Mouse (Mus musculus) layer of hippocampus, adult 9-10 months (tissue): ENCODE measurements around the gene Cldn2.
A peak's percentile ranks its signal among the peaks of the same experiment; 100 is the strongest.

Source experiments
- DNase-seq: peaks from one replicate; pipeline ENCODE4 v3.0.0; 2022; ENCODE audit warnings: low spot score

Gene Cldn2

DNA sequence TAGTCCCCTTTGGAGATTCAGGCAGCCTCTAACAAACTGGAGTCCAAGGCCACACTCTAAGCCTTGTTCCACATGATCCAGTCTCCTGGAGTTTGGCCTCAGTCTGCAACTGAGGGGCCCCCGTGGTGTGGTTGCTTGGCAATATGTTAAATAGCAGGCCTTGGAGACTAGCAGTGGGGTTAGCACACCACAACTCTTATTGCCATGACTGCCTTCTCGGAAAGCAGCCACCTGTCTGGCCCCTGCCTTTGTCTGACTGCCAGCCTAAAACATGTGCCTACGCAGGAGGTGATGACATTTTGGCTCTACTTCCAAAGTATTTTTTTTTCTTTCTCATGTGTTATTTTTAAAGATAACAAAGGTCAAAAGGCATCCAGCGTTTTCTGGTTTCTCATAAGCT is 7.5 kb downstream of the Cldn2 start:
- DNase-seq: no peak

DNA sequence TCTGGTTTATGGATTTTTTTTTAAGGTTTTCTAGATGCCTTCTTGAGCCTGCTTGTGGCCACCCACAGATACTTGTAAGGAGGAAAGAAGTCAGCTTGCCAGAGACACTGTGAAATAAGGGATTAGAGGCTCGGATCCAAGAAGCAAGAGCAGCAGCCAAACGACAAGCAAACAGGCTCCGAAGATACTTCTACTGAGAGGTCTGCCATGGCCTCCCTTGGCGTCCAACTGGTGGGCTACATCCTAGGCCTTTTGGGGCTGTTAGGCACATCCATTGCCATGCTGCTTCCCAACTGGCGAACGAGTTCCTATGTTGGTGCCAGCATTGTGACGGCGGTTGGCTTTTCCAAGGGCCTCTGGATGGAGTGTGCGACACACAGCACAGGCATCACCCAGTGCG is 7.9 kb downstream of the Cldn2 start:
- no peak for DNase-seq

DNA sequence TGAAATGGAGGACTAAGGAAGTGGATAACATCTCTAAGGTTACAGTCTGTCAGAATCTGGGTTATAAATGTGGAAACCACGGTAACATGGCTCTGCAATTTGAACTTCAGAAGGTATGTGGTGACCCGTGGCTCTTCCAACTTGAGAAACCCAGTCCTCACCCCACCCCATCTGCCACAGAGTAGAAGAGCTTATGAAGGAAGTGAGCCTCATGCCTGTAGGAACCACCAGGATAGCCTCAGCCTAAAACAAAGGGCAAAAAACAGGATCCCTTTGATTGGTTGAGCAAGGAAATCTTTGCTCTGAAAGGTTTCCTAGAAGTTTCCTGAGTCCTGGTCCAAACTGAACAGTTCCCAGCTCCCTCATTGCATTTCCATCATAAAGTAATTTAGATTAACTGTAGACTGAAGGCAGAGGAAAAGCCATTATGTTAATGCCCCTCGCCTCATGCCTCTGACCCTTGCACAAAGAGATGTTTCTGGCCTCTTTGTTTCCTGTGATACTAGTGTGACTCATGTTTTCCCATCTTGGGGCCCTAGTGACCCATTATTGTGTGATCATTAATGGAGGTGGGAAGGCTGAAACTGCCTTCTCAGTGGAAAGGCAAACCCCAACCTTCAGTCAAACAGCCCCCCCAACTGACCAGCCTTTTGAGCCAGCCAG is 12.1 kb downstream of the Cldn2 start:
- no peak for DNase-seq

GRCm38 (mm10) chrX:139813299-139814002 is 12.8 kb downstream of the Cldn2 start:
- no peak for DNase-seq

- no peak for DNase-seq
Observed at GRCm38 (mm10) chrX:139814018-139814635, 13.5 kb downstream of the Cldn2 start.

DNA sequence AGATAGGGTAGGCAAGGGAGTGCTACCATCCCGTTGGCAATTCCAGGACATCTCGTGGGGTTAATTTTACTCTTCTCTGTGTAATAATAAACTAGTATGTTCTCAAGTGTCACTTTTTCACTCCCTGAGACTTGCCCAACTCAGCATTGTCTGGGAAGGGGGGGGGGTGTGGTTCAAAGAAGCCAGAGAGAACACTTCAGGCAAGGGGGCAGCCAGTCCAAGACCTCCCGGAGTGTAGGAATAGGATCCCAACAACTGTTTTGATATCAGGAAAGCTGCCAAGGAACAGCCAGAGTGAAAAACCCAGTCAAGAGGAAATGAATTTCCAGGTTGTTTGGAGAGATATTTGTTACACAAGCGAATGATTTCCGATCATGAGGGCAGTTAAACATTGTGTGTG is 14.6 kb downstream of the Cldn2 start:
- DNase-seq: no peak

DNA sequence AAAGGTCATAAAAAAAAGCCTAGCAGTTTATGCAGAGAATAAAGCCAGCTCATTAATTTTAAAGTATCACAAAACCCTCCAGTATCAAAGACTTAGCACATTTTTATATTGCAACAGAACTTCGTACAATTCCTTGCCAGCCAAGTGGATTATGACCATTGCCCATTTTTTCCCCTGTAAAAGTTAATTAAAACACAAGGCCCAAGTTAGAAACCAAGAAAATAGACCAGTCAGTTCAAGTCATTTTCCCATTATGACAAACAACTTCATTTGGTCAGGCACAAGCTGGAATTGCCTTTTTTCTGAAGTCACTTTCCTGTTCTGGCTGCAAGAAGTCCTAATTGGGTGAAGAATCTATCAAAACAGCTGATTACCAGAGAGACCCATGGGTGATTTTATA is 24.8 kb downstream of the Cldn2 start:
- no peak for DNase-seq

GRCm38 (mm10) chrX:139826926-139827325 is 26.3 kb downstream of the Cldn2 start:
- no peak for DNase-seq

DNA sequence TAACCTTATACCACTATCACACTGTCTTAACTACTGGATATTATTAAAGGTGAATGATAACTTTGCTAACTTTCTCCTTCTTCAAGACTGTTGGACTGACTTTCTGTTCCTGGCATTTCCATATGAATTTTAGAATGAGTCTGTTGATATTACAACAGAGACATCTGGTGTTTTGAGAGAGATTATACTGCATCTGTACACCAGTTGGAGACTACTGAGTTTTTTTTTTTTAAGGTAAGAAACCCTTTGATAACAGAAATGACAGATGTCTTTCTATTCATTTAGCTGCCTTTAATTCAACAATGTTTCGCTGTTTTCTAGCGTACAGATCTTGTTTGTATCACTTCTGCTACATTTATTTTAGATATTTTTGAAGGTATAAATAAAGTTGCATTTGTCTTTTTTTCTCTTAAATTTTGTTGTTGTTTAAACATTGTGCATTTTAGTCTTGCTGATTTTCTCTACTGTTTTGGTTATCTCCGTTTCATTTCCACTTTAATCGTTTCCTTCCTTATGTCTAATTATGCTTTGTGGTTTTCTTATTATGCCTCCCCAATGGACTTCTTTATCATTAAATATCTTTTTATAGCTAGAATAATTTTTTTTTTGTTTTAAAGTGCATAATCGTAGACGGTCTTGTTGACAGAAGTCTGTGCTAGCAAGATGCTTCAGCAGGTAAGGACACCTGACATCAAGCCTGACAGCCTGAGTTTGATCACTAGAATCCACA is 27.9 kb downstream of the Cldn2 start:
- no peak for DNase-seq

- DNase-seq: peak; percentile 46
Observed at GRCm38 (mm10) chrX:139832464-139832863, 31.8 kb downstream of the Cldn2 start.

DNA sequence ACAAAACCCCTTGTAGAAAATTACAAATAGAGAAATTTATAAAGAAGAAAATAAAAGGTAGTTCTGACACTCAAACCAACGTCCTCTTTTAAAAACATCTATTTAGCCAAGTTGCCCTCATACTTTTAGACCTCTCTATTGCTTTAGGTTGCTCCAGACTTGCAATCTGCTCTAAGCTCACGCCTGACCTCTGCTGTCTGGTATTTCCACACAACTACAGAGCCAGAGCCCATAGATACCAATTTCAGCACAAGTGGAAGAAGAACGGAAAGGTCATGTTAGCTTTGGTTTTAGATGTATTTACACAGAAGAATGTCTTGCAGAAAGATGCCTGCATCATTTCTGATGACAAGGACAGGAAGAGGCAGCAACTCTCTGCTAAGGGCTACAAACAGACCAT is 38.4 kb downstream of the Cldn2 start:
- no peak for DNase-seq

DNA sequence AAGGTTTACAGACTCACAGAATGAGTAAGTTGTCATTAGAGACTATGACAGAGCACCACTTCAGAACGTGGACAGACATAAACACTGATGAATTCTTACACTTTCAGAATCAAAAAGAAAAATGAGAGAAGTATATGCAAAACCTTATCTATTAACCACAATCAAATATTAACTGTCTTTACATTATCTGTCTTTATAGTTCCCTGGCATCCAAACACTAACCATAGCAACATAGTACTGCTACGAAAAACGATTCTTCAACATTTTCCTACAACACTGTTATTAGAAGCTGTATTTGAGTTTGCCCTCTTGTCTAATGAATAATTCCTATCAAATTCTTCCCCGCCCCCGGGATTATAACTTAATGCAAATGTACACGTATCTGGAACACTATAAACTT is 40.5 kb downstream of the Cldn2 start:
- no peak for DNase-seq

DNA sequence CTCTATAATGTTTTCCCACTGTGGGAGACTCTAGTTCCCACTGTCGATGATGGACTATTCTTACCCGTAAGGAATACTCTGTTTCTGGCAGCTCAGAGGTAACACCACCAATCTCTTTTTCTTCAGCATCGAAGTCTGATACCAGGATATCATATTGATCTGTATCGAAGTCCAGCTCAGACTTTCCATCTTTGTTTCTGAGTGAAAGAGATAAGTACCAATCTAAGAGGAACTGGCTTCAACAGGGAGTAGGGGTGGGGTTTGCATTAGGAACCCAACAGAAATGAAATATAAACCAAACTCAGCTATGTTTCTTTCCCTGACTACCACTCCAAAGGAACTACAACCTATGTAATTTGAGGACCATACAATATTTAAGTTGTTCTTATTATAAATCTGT is 54.2 kb downstream of the Cldn2 start:
- no peak for DNase-seq

DNA sequence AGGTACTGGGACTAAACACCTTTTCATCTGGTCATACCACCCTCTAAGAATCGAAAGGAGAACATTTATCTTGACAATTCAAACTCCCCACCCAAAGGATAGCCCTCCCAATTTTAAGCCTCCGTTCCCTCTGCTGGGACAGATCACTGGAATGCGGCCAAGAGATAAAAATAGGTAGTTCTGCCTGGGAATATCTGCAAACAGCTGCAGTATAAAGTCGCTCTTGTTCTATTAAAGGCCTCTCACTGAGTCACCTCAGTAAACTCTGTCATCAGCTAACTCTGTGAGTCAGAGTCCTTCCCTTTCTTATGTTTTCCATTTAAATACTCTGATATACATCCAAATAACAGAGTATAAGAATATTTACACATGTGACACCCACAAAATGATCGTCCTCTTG is 58.8 kb downstream of the Cldn2 start:
- DNase-seq: no peak
